Mouse (Mus musculus) Patski (cell line): ENCODE results near the gene Stard3. TPM values are rescaled to one million over a fixed set of nuclear protein-coding genes. Genes with fewer than 3 reads are reported as not detected.

Experiments
- ATAC-seq: fragments of 100-300 bp; one replicate; pipeline ENCODE4 v1.8.0; 2021
- CTCF ChIA-PET: fragments of 350-600 bp; sonication (Branson Sonifier 250); formaldehyde crosslinking; loops from one replicate; lab custom pipeline; 2022; ENCODE audit warnings: inconsistent platforms; lab: Charles Lee
- POLR2A ChIA-PET: fragments of 350-600 bp; sonication (Branson Sonifier 250); formaldehyde crosslinking; loops from one replicate; lab custom pipeline; 2022; ENCODE audit warnings: antibody characterized with exemption, inconsistent platforms; lab: Charles Lee
- DNase-seq: peaks from one replicate; pipeline ENCODE4 v3.0.0-alpha.2; 2011; ENCODE audit warnings: low read depth, low spot score
- H3K27me3 ChIP-seq: fragments of 371-371 bp; one replicate; pipeline ENCODE4 v1.5.1; 2021
- CTCF ChIP-seq: fragments of 100-300 bp; IDR thresholded peaks from one replicate; pipeline ENCODE4 v1.5.1; 2021
- in situ Hi-C: fragments of 300-500 bp; cut with MboI; formaldehyde crosslinking; loops from 3 replicates; pipeline ENCODE4 v1.11.1; 2018; ENCODE audit warnings: low pct_unique_long_range_greater_than_20kb, mixed read lengths
- polyA plus RNA-seq: library from polyadenylated mRNA; unstranded; gene quantifications from one replicate; pipeline ENCODE4 v1.2.3, GENCODE M21; 2021

Stard3 gene
- polyA plus RNA-seq, 1 experiment from 2014 or later = 46.3 TPM

DNA sequence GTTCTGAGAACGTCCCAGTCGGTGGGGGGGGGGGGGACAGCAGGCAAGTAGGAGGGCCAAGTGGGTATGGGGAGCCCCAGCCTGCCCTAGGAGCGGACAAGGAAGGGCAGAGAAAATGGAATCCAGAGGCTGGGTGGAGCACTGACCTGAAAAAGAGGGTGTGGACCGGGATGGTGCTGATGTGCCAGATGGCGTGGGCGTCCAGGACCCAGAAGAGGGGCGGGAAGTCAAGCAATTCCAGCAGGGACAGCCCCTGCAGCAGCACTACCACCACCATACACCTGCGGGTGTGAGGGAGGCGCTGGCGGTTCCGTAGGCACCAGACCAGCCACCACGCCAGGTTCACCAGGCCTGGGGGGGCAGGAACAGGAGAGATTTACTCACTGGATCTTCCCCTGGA is 32.0 kb downstream of the Stard3 start:
- DNase-seq (no peak), ATAC-seq (no peak)
- in situ Hi-C loops = no loop called here
- ChIA-PET CTCF (interaction anchor here (1.9 to 4.1 kb wide), 5 partner anchors 10 to 68 kb away, joined by 7 to 31 read pairs (median 10); partner anchors contain the start of gene Pgap3), POLR2A (no interaction called here)
- no peak for TF ChIP-seq CTCF
- H3K27me3 ChIP-seq = no peaks in the 10 kb centered on the region

DNA sequence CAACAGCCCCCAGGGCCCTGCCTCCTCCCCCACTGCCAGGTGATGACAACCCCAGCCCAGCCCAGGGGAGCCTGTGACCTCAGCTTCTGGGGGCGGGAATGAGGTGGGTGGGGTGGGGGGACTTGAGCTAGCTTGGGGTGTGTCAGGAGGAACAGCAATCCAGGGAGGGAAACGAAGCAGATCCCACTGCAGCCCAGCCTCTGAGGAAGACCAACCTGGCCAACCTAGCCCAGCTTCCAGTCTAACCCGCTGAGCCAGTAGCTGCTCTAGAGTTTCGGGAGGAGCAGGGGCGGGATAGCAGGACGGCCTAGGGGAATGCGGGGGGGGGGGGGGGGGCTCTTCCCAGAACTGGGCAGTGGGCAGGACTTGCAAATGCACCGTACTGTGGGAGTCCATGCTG is 33.9 kb downstream of the Stard3 start:
- CTCF ChIA-PET = interaction anchor here (0.7 to 4.1 kb wide), 3 partner anchors 11 to 50 kb away, joined by 4 to 31 read pairs (median 8); no protein-coding TSS in a partner anchor
- no peak for DNase-seq
- ATAC-seq = no peak

DNA sequence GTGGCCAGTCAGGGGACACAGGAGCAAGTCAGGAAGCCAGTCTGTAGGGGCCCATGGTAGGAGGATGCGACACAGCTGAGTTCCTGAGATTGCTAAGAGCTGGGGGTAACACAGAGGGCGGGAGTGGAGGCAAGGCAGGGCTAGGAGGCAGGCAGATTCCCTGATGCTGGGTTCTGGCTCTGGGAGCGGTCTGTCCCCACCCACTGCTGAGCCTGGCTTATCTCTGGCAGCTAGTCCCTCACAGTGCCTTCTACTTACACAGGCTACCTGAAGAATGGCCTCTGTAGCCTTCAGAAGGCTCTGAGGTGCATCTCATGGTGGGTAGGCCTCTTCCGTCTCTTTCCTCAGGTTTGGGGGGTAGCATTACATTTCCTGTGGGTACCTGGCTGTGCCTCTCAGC is 34.5 kb downstream of the Stard3 start:
- in situ Hi-C loops = no loop called here
- ChIA-PET POLR2A (interaction anchor here (1.7 kb wide), 1 partner anchor 12 kb away, joined by 4 read pairs; no protein-coding TSS in a partner anchor), CTCF (interaction anchor here (2.6 kb wide), 1 partner anchor 20 kb away, joined by 8 read pairs; no protein-coding TSS in a partner anchor)
- DNase-seq = no peak
- no peak for ATAC-seq
- H3K27me3 ChIP-seq = no peaks in the 10 kb centered on the region
- no peak for TF ChIP-seq CTCF

More for the DNA sequence above, 33.9 kb downstream of the Stard3 start:
- TF ChIP-seq CTCF = no peak
- H3K27me3 ChIP-seq = no peaks in the 10 kb centered on the region
- POLR2A ChIA-PET = interaction anchor here (1.7 kb wide), 1 partner anchor 12 kb away, joined by 4 read pairs; no protein-coding TSS in a partner anchor
- in situ Hi-C loops = no loop called here

DNA sequence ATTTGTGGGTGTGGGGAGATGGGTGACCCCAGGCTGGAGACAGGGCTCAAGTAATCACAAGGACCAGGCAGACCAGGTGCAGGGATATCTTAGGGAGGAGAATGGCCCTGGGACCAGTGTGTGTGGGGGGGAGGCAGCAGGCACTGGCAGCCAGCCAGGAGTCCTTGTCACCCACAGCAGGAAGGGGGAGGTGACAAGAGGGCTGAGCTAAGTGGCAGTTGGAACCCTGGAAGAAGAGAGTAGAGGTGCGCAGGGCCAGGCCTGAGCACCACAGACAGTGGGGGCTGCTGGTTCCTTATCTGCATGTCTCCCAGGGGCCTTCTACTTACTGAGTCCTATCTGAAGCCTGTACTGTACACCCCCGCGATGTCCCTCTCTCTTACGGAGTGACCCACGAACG is 35.1 kb downstream of the Stard3 start:
- ChIA-PET POLR2A (interaction anchor here (1.7 kb wide), 1 partner anchor 13 kb away, joined by 4 read pairs; no protein-coding TSS in a partner anchor), CTCF (interaction anchor here (2.6 kb wide), 1 partner anchor 20 kb away, joined by 8 read pairs; no protein-coding TSS in a partner anchor)
- DNase-seq (no peak), ATAC-seq (no peak)
- in situ Hi-C loops = no loop called here
- no peaks in the 10 kb centered on the region for H3K27me3 ChIP-seq
- TF ChIP-seq CTCF = no peak

DNA sequence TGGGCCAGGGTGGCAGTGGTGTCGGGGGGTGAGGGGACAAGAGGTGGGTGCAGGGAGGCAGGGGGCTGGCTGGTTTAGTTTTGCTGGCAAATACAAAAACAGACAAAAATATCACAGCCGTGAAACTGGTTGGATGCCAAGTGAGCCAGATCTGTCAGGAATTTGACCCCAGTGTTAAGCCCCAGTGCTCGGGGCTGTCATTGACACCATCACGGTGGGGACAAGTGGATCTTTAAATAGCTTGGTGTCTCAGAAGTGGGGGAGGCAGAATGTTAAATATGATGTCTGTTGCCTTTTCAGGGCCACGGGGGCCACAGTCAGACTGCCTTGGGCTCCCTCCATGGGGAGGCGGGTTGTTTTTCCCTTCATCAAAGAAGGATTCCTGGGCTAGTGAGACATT is 36.1 kb downstream of the Stard3 start:
- ChIA-PET POLR2A (no interaction called here), CTCF (interaction anchor here (0.8 to 1.4 kb wide), 3 partner anchors 10 to 22 kb away, joined by 3 to 4 read pairs (median 3); partner anchors contain the start of gene Tcap)
- DNase-seq = no peak
- in situ Hi-C loops = no loop called here
- H3K27me3 ChIP-seq = no peaks in the 10 kb centered on the region
- no peak for ATAC-seq
- TF ChIP-seq CTCF = no peak

DNA sequence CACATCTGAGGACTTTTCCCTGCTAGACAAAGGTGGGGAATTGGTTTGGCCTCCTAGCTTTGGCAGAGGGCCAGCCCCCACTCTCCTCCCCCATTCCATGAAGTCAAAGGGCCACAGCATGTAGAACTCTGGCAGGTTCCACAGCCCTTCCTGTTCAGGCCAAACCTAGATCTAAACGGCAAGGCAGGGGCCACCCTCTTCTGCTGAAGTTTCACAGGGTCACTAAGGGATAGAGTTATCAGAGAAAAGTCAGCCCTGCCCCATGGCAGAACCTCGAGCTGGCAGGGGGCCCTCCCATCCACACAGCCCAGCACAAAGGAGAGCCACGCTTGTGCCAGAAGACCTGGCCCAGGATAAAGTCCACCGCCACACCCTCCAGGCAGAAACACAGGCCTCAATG is 36.9 kb downstream of the Stard3 start:
- in situ Hi-C loops = no loop called here
- no peaks in the 10 kb centered on the region for H3K27me3 ChIP-seq
- DNase-seq (no peak), ATAC-seq (no peak)
- ChIA-PET POLR2A (no interaction called here), CTCF (interaction anchor here (0.8 to 1.4 kb wide), 3 partner anchors 11 to 22 kb away, joined by 3 to 4 read pairs (median 3); partner anchors contain the start of gene Tcap)
- TF ChIP-seq CTCF = no peak

DNA sequence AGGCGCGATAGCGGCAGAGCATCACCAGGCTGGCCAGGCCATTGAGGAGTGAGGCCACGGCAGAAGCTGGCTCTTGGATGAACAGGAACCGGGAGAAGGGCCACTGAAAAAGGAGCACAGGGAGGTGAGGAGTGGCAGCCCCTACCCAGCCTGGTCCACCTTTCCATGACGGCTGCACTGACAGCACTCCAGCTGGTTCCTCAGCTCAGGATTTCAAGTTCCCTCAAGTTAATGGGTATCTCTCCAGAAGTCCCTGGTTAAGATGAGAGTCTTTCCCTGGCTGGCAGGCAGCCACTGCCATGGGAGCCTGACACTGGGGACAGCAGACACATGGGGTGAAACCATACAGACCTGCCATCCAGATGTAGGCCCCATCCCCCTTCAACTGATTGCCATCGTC is 39.8 kb downstream of the Stard3 start:
- in situ Hi-C loops = no loop called here
- DNase-seq (no peak), ATAC-seq (no peak)
- H3K27me3 ChIP-seq = no peaks in the 10 kb centered on the region
- no peak for TF ChIP-seq CTCF
- ChIA-PET CTCF (no interaction called here), POLR2A (no interaction called here)

DNA sequence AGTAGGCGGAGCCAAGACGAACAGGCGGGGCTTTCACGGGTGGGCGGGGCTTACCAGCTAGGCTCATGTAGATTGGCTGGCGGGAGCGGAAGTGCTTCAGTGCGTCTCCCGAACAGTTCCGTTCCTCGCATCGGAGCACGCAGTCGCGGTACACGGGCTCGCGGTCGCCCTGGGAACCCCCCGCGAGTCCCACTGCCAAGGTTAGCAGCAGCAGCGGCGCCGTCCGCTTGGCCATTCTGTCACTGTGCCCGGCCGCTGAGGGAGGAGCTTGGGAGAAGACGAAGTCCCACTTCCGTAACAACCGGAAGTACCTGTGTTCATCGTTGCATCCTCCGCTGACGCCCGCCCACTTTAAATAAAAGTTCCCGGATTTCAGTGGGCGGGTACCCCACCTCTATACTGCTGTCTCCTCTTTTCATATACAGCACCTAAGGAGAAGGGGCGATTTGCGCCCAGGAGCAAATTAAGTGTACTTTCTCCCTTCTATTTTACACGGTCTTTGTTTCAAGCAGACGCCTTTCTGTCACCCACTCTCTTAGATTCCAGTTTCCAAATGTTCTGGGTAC is 42.1 kb downstream of the Stard3 start, which contains the start of gene Pgap3:
Pgap3 (minus strand) TSS at position 330 of the 566 bp plus-strand sequence.
- ATAC-seq (peak; percentile 70), DNase-seq (peak; percentile 67)
- no peaks in the 10 kb centered on the region for H3K27me3 ChIP-seq
- POLR2A ChIA-PET = interaction anchor here (2.4 kb wide), 1 partner anchor 13 kb away, joined by 17 read pairs; the partner anchor contains the start of gene Erbb2
- CTCF ChIA-PET = interaction anchor here (0.9 to 2.5 kb wide), 2 partner anchors 10 to 57 kb away, joined by 3 to 11 read pairs; no protein-coding TSS in a partner anchor
- no peak for TF ChIP-seq CTCF
- in situ Hi-C loops = no loop called here

DNA sequence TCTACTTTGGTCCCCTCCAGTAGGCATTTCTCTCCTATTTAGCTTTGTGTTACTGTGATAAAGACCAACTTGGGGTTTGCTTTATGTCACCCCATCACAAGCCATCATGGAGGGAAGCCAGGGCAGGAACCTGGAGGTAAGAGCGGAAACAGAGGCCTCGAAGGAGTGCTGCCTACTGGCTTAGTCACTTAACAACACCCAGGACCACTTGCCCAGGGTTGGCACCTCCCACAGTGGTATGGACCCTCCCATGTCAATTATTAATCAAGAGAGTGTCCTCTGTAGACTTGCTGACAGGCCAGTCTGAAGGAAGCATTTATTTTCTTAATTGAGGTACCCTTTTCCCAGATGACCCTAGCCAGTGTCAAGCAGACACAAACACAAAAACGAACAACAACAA is 42.6 kb downstream of the Stard3 start:
- H3K27me3 ChIP-seq = no peaks in the 10 kb centered on the region
- in situ Hi-C loops = no loop called here
- DNase-seq = no peak
- TF ChIP-seq CTCF = no peak
- no peak for ATAC-seq
- ChIA-PET POLR2A (interaction anchor here (2.4 kb wide), 1 partner anchor 12 kb away, joined by 17 read pairs; the partner anchor contains the start of gene Erbb2), CTCF (interaction anchor here (0.9 to 2.5 kb wide), 2 partner anchors 11 to 58 kb away, joined by 3 to 11 read pairs; no protein-coding TSS in a partner anchor)

DNA sequence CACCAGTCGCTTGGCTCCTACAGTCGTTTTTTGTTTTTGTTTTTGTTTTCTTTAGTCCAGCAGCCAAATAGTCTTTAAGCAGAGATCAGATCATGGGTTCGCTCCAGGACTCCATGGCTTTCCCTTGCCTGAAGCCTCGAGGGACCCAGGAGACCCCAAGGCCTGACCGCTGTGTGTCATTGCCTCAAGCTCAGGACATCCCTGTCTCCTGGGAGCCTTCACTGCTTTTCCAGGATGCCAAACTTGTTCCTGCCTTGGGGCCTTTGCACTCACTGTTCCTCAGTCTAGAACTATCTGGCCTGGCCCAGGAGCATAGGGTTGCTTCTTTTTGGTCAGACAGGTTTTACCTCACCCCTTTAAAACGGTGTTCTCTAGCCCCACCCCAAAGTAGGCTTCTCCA is 48.5 kb downstream of the Stard3 start:
- ATAC-seq (no peak), DNase-seq (no peak)
- in situ Hi-C loops = no loop called here
- no peaks in the 10 kb centered on the region for H3K27me3 ChIP-seq
- ChIA-PET CTCF (interaction anchor here (1.0 kb wide), 1 partner anchor 32 kb away, joined by 3 read pairs; the partner anchor contains the start of gene Mien1), POLR2A (no interaction called here)
- TF ChIP-seq CTCF = no peak

DNA sequence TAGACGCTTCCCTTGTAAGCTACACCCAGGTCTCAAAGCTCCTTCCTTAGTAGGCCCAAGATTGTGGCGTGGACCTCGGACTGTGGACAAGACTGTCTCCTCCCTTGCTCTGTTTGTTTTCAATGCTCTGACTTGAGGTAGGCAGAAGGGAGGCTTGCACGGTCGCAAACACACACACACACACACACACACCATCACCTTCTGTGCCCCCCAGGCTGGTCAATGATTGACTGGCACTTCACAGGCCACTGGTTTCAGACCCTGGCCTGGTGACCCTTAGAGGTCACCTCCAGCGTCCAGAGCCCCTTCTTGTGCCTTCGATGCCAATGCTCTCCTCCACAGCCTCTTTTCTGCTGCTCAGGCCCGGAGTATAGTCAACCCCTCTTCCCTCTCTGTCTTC is 50.7 kb downstream of the Stard3 start:
- ChIA-PET CTCF (no interaction called here), POLR2A (no interaction called here)
- in situ Hi-C loops = no loop called here
- DNase-seq (no peak), ATAC-seq (no peak)
- TF ChIP-seq CTCF = no peak
- H3K27me3 ChIP-seq = no peaks in the 10 kb centered on the region
